Mouse (Mus musculus) hindlimb bud, embryonic 11.5 days (tissue): ENCODE data around the gene Vmn1r116.
"Not testable (repeated sequence)": the region's sequence is repeated elsewhere in the genome, so short reads cannot be mapped to it uniquely, and the experiment has no call there.

Experiments used
- DNase-seq: peaks from one replicate; pipeline ENCODE4 v3.0.0-alpha.2; 2012; ENCODE audit warnings: low read depth, low spot score; ENCODE audit errors: extremely low spot score

Gene Vmn1r116

DNA sequence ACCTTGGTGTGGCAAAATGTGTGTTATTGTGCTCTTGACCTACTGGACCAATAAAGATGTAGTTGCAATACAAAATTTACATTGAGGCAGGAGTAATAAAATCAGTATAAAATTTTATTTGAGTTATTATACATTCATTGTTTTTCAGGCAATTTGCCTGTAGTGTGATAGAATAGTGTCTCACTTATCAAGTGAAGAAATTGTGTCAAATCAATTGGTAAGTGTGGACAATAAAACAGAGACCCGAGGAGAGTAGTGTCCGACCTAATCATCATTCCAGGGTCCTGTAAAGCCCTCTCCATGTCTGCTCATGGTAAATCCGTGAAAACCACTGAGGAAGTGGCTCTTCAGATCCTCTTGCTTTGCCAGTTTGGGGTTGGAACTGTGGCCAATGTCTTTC lies at the start of gene Vmn1r116:
Gene Vmn1r116 (plus strand): TSS at position 301 of the 400 bp plus-strand sequence.
- not testable (repeated sequence) for DNase-seq

DNA sequence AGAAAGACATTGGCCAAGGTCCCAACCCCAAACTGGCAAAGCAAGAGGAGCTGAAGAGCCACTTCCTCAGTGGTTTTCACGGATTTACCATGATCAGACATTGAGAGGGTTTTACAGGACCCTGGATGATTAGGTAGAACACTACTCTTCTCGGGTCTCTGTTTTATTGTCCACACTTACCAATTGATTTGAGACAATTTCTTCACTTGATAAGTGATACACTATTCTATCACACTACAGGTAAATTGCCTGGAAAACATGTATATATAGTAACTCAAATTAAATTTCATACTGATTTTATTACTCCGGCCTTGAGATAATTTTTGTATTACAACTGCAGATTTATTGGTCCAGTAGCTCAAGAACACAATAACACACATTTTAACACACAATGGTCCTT lies 27.2 kb upstream of the Vmn1r116 start, which contains the start of gene Vmn1r115:
Gene Vmn1r115 (minus strand): TSS at position 101 of the 400 bp plus-strand sequence.
- DNase-seq: not testable (repeated sequence)

DNA sequence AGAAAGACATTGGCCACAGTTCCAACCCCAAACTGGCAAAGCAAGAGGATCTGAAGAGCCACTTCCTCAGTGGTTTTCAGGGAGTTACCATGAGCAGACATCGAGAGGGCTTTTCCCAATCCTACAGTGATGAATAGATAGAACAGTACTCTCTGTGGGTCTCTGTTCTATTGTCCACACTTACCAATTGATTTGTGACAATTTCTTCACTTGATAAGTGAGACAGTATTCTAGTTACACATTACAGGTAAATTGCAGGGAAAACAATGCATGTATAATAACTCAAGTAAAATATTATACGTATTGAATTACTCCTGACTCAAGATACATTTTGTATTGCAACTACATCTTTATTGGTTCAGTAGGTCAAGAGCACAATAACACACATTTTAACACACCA lies 12.0 kb downstream of the Vmn1r116 start, which contains the start of gene Vmn1r117:
Gene Vmn1r117 (minus strand): TSS at position 101 of the 400 bp plus-strand sequence.
- DNase-seq: not testable (repeated sequence)

DNA sequence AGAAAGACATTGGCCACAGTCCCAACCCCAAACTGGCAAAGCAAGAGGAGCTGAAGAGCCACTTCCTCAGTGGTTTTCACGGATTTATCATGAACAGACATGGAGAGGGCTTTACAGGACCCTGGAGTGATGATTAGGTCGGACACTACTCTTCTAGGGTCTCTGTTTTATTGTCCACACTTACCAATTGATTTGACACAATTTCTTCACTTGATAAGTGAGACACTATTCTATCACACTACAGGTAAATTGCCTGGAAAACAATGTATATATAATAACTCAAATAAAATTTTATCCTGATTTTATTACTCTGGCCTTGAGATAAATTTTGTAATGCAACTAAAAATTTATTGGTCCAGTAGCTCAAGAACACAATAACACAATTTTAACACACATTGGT lies 40.2 kb downstream of the Vmn1r116 start, which contains the start of gene Vmn1r118:
Gene Vmn1r118 (minus strand): TSS at position 101 of the 400 bp plus-strand sequence.
- not testable (repeated sequence) for DNase-seq
